Mouse (Mus musculus): Measurements from ENCODE around the gene Slc22a22. TPM values are rescaled to one million over a fixed set of nuclear protein-coding genes. Genes with fewer than 3 reads are reported as not detected.
"Not testable (repeated sequence)": the region's sequence is repeated elsewhere in the genome, so short reads cannot be mapped to it uniquely, and the experiment has no call there.

Gene Slc22a22
- polyA plus RNA-seq, 1 experiment from 2014 or later = not detected

- Histone ChIP-seq H3K4me3 (no peak overlapping the region), H3K9ac (no peak overlapping the region), H3K27me3 (no peaks in the 10 kb centered on the region), H3K9me3 (no peaks in the 10 kb centered on the region), H3K36me3 (no peaks in the 10 kb centered on the region), H3K27ac (replicated peaks) (no peak overlapping the region), H3K4me1 (replicated peaks) (no peaks in the 10 kb centered on the region), H3K4me2 (no peak overlapping the region)
- 90% methylated on average over 2 of the region's 2 CpGs for WGBS
- no peak for ATAC-seq (ENCODE audit: low read depth)
Measured at GRCm38 (mm10) chr15:57331326-57331725, 146.1 kb downstream of the Slc22a22 start.

- Histone ChIP-seq H3K36me3 (no peaks in the 10 kb centered on the region), H3K27me3 (no peaks in the 10 kb centered on the region), H3K27ac (replicated peaks) (no peak overlapping the region), H3K4me1 (replicated peaks) (no peaks in the 10 kb centered on the region), H3K9ac (no peak overlapping the region), H3K4me3 (no peak overlapping the region), H3K4me2 (no peak overlapping the region), H3K9me3 (no peaks in the 10 kb centered on the region)
- WGBS = 83% methylated on average over 2 of the region's 2 CpGs
- ATAC-seq (ENCODE audit: low read depth) = no peak
Measured at GRCm38 (mm10) chr15:57318001-57318400, 159.4 kb downstream of the Slc22a22 start.

GRCm38 (mm10) chr15:57316486-57316885 is 160.9 kb downstream of the Slc22a22 start:
- no peak overlapping the region for H3K4me3 ChIP-seq
- H3K36me3 ChIP-seq = no peaks in the 10 kb centered on the region
- H3K27me3 ChIP-seq = no peaks in the 10 kb centered on the region
- no peak for ATAC-seq (ENCODE audit: low read depth)
- H3K9me3 ChIP-seq = peaks cover 3% of the 10 kb centered on the region; the same call in 1 of the 2 replicates
- H3K4me1 ChIP-seq (replicated peaks) = no peaks in the 10 kb centered on the region
- no peak overlapping the region for H3K27ac ChIP-seq (replicated peaks)
- WGBS = 70% methylated on average over 2 of the region's 2 CpGs
- H3K4me2 ChIP-seq = no peak overlapping the region
- H3K9ac ChIP-seq = no peak overlapping the region

GRCm38 (mm10) chr15:57302710-57303109 is 174.7 kb downstream of the Slc22a22 start:
- Histone ChIP-seq H3K27me3 (no peaks in the 10 kb centered on the region), H3K9me3 (no peaks in the 10 kb centered on the region), H3K9ac (no peak overlapping the region), H3K36me3 (no peaks in the 10 kb centered on the region), H3K4me1 (replicated peaks) (no peaks in the 10 kb centered on the region), H3K4me3 (no peak overlapping the region), H3K27ac (replicated peaks) (no peak overlapping the region), H3K4me2 (no peak overlapping the region)
- WGBS = 69% methylated on average over 1 of the region's 1 CpGs
- no peak for ATAC-seq (ENCODE audit: low read depth)

DNA sequence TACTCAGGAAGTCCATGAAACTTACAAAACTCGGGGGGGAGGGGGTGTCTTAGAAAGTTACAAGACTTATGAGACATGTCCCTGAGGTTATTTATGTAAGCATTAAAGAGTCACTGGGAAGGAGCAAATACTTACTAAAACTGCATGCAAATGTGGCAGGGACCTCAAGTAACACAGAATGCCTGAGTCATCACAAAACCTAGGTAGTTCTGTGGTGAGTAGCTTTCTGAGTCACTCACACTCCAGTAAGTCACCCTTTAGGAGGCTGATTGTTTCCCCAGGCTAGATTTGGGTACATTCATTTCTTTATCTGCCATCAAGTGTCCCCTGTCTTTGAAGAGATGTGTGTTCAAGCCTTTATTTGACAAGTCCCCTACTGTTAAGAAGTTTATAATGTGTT is 198.9 kb downstream of the Slc22a22 start:
- no peaks in the 10 kb centered on the region for H3K36me3 ChIP-seq
- no peak overlapping the region for H3K9ac ChIP-seq
- H3K4me1 ChIP-seq (replicated peaks) = no peaks in the 10 kb centered on the region
- H3K27me3 ChIP-seq = no peaks in the 10 kb centered on the region
- 72% methylated on average over 1 of the region's 1 CpGs for WGBS
- no peak overlapping the region for H3K27ac ChIP-seq (replicated peaks)
- no peak for ATAC-seq (ENCODE audit: low read depth)
- no peak overlapping the region for H3K4me3 ChIP-seq
- no peaks in the 10 kb centered on the region for H3K9me3 ChIP-seq
- H3K4me2 ChIP-seq = no peak overlapping the region

GRCm38 (mm10) chr15:57276411-57276810 is 201.0 kb downstream of the Slc22a22 start:
- Histone ChIP-seq H3K4me3 (no peak overlapping the region), H3K9ac (no peak overlapping the region), H3K36me3 (no peaks in the 10 kb centered on the region), H3K4me2 (no peak overlapping the region), H3K9me3 (no peaks in the 10 kb centered on the region), H3K4me1 (replicated peaks) (no peaks in the 10 kb centered on the region), H3K27me3 (no peaks in the 10 kb centered on the region), H3K27ac (replicated peaks) (no peak overlapping the region)
- no peak for ATAC-seq (ENCODE audit: low read depth)

- 88% methylated on average over 1 of the region's 1 CpGs for WGBS
- not testable (repeated sequence) for H3K9ac ChIP-seq; H3K9me3 ChIP-seq; H3K27ac ChIP-seq (replicated peaks); H3K36me3 ChIP-seq; ATAC-seq (ENCODE audit: low read depth); H3K4me3 ChIP-seq; H3K4me1 ChIP-seq (replicated peaks); H3K4me2 ChIP-seq; H3K27me3 ChIP-seq
Measured at GRCm38 (mm10) chr15:57240061-57240460, 237.4 kb downstream of the Slc22a22 start.

DNA sequence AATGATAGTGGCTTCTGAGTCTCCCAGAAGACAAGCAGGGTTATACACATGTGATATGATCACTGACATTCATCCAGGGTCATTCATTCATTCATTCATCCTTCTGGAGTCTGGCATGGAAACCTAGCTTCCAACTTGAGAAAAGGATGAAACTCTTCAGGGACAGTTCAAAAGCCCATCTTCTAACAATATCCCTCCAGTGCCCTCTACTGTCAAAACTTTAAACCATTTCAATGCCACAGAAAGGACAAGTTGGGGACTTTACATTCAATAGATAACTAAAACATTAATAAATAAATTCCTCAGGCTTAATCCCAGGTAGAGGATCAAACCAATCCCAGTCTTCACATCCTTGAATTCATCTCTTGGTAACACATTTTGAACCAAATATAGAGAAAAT is 247.0 kb downstream of the Slc22a22 start:
- Histone ChIP-seq H3K9me3 (no peaks in the 10 kb centered on the region), H3K36me3 (no peaks in the 10 kb centered on the region), H3K27ac (replicated peaks) (no peak overlapping the region), H3K9ac (no peak overlapping the region), H3K4me2 (no peak overlapping the region), H3K4me3 (no peak overlapping the region), H3K27me3 (no peaks in the 10 kb centered on the region), H3K4me1 (replicated peaks) (no peaks in the 10 kb centered on the region)
- ATAC-seq (ENCODE audit: low read depth) = no peak

DNA sequence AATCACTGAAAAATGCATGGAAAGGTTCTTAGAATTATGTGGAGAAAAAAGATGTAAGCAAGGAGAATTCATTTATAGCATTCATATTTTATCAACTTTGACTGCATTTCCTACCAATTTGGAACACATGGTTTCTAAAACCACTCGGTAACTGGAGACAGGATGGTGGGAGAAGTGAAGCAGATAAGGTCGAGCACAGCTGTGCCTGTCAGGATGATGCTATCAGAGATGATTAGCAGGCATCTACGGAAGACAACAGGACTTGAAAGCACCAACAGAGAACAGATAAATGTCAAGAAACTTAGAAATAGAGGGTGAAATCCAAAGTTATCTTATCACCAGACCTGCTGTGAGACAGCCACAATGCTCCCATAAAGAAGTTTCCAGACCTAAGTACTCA is 272.1 kb downstream of the Slc22a22 start:
- Histone ChIP-seq H3K36me3 (no peaks in the 10 kb centered on the region), H3K27me3 (no peaks in the 10 kb centered on the region), H3K4me3 (no peak overlapping the region), H3K4me2 (no peak overlapping the region), H3K4me1 (replicated peaks) (no peaks in the 10 kb centered on the region), H3K27ac (replicated peaks) (no peak overlapping the region), H3K9me3 (no peaks in the 10 kb centered on the region), H3K9ac (no peak overlapping the region)
- 85% methylated on average over 3 of the region's 3 CpGs for WGBS
- ATAC-seq (ENCODE audit: low read depth) = no peak

- Histone ChIP-seq H3K36me3 (no peaks in the 10 kb centered on the region), H3K4me3 (no peak overlapping the region), H3K4me2 (no peak overlapping the region), H3K9ac (no peak overlapping the region), H3K27ac (replicated peaks) (no peak overlapping the region), H3K27me3 (no peaks in the 10 kb centered on the region), H3K4me1 (replicated peaks) (no peaks in the 10 kb centered on the region), H3K9me3 (no peaks in the 10 kb centered on the region)
- ATAC-seq (ENCODE audit: low read depth) = no peak
Measured at GRCm38 (mm10) chr15:57204444-57204930, 272.9 kb downstream of the Slc22a22 start.
